Mouse (Mus musculus): ENCODE data around the gene Pcyt1b.

Gene Pcyt1b

DNA sequence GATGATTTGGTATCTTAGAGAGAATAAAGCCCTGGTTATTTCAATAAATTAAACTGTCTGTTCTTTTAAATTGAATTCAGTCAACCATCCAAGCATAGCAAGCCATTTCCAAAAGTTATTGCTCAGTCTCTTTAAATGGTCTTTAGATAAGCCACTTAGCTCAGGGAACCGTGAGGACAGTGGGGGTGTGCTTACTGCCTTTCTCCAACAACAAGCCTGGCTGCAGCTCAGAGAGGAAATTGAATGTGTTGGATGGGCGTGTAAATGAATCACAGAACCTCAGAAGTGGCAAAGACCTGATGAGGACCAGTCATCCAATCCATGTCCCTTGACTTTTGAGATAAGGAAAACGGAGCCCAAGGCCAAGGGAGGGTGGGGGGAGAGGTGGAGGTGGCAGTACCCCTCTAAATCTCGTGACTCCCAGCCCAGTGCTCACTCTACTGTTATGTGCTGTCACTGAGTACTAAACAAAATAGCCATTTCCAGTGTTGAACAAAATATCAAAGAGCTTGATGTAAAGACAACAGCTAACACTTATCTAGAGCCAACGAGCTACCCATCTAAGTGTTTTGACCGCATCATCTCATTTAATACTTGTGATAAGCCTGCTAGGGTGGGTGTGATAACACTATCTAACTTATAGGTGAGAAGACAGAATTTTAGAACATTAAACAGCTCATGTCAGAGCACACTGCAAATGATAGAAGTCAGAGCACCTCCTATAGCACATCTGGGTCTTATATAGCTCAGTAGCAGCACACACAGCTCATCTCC is 78.5 kb downstream of the Pcyt1b start:
- peak; percentile 45 for DNase-seq (ENCODE audit: low spot score)

DNA sequence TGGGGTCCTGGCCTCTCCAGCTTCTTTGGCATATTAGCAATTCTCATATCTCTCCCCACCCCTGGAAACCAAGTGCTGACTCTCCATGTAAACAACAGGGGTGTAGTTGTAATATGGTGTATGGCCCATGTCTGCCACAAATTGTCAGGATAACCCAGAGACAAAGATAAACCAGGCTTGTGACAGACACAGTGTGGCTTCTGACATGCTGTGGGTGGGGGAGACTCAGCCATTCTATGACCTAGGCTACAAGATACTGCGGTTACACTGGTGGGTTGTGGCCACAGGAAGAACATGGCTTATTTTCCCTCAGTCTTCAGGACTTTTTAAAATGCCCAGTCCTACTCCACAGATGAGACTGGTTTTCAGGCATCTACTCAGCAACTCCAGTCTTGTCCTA is 94.5 kb downstream of the Pcyt1b start:
- no peak for DNase-seq (ENCODE audit: low spot score)

DNA sequence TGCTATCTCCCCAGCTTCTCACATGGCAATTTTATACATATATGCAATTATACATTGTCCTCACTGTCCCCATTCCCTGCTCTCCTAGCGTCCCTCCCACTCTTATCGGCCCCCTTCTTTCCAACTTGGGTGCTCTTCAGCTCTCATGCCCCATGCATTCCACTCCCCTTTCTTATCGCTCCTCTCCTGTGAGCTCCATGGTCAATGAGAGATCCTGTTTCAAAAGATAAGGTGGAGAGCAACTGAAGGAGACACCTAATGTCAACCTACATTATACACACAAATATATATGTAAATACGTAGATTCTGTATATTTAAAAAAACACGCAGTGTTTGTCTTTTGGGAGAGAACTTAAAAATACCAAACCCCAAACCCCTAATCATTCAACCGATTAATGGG is 95.9 kb downstream of the Pcyt1b start:
- no peak for DNase-seq (ENCODE audit: low spot score)

DNA sequence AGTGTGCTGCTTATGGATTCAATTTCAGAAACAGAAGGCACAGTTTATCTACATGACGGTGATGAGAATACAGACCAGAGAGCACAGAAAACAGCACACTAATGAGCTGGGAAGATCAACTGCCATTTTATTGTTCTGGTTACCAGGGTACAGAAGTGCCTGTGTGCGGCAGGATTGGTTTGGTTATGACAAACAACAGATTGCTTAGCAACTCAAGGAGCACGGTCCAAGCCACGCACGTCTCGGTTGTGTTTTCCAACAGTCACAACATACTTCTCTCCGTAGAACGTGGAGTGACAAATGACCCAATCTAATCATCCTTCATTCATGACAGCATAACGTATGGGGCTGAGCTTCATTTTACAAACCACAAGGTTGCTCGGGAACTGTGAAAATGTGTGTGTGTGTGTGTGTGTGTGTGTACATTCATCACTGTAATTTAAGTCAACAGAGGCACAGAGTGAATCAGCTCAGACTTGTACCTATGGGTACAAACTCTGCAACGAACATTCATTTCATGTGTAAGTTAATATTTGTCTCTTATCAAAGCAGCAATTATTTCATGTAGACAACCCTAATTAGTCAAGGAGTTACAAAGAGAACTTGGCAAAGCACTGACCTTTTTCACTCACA is 100.7 kb downstream of the Pcyt1b start:
- peak; percentile 55 for DNase-seq (ENCODE audit: low spot score)

DNA sequence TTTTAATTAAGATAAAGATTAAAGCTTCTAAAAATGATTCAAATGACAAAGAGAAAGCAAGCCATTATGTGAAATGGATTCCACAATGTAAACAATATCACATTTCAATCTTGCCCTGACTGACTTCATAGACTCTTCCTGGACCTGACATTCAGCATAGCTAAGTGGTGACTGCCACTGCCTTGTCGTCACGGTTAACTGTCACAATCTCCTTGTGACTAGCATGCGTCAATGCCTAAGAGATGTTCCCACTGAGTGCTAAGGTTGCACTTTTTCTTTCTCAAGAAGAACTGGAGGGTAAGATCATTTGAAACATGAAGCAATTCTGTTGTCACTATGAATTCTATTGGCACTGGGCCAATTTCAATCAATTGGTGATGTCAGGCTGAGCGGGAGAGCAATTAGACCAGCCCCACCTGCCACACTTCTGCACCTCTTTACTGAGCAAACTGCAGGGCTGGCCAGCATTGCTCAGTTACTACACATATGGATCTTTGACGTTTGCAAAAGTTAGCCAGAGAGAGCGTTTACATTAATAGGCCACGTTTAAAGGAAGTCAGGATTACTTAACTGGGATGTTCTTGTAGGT is 102.3 kb downstream of the Pcyt1b start:
- peak; percentile 20 for DNase-seq (ENCODE audit: low spot score)

DNA sequence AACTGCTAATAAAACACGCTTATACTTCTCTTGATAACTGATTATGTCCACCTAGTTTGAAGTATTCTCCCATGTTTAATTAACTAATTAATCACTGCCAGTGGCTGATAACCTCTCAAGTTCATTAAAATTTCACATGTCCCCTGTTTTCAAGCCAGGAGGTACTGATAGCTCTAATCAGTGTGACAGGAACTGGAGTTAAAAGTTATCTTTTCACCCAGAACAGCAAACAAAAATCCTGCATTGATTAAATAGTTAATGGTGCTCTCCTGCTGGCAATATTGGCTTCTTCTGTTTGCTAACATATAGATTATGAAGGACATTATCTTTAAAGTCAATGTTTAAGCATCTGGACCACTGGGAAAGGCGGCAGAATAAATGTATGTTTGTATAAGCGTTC is 106.1 kb downstream of the Pcyt1b start:
- DNase-seq (ENCODE audit: low spot score) = no peak

DNA sequence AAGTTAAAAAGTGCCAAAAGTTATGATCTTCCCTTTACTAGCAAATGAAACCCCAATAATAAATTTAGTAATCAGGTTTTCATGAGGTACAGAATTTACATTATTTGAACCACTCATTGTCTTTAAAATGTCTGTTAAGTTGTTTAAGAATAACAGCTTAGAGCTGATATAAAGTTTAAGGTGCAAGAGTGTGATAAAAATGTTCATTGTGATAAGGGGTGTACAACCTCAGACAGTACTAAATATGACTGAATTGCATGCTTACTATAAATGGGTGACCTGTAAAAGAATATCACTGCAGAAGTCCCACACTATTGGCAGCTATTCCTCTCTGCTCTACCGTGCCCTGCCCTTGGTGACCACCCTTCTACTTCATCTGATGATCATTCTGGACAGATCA is 134.9 kb downstream of the Pcyt1b start:
- no peak for DNase-seq (ENCODE audit: low spot score)

DNA sequence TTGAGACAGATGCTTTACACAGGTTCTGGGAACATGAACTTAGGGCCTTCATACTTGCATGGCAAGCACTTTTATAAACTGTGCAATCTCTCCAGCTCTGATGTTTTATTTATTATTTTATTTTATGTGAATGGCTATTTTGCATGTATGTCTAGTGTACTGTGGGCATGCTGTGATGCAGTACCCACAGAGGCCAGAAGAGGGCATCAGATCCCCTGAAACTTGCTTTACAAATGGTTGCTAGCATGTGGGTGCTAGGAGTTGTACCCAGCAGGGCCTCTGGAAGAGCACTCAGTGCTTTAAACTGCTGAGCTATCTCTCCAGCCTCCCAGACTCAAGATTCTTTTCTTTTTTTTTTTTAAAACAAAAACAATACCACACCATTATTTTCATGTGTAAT is 138.5 kb downstream of the Pcyt1b start:
- peak; percentile 43 for DNase-seq (ENCODE audit: low spot score)
